Mouse (Mus musculus): ENCODE results near the gene Enc1.

GRCm38 (mm10) chr13:97225130-97225529 is 15.8 kb upstream of the Enc1 start:
- TF ChIP-seq CTCF (IDR thresholded peaks at IDR 0.05; ENCODE audit: low read depth) (no peak), EP300 (optimal IDR thresholded peaks at IDR 0.05) (no peak)

All from stomach, postnatal 0 days (tissue).